Mouse (Mus musculus) embryonic fibroblast, embryonic 13.5 days (primary cell): Measurements from ENCODE around the gene Pde8b.

Experiments
- CTCF ChIP-seq: IDR thresholded peaks from 2 replicates; pipeline ENCODE4 v1.5.1; 2011; ENCODE audit warnings: mild to moderate bottlenecking, control low read depth, low read length, moderate library complexity, borderline replicate concordance; ENCODE audit not compliant: insufficient read depth
- POLR2A ChIP-seq: IDR thresholded peaks from 2 replicates; pipeline ENCODE4 v1.6.1; 2011; ENCODE audit warnings: low read depth, mild to moderate bottlenecking, control low read depth, low read length, moderate library complexity

GRCm38 (mm10) chr13:95067854-95068253 lies 182.3 kb downstream of the Pde8b start:
- TF ChIP-seq CTCF (no peak), POLR2A (no peak)
